Mouse (Mus musculus) testis, adult 2 months (tissue): ENCODE data around the gene Ltbp4.

Source experiments
- CTCF ChIP-seq: fragments of 200-500 bp; IDR thresholded peaks from 2 replicates; pipeline ENCODE4 v1.5.1; 2012; ENCODE audit warnings: low read depth, mild to moderate bottlenecking, inconsistent platforms, low read length, moderate library complexity; ENCODE audit not compliant: control insufficient read depth, insufficient read depth, insufficient replicate concordance
- POLR2A ChIP-seq: fragments of 200-500 bp; IDR thresholded peaks from 2 replicates; pipeline ENCODE4 v1.6.1; 2012; ENCODE audit warnings: low read depth, mild to moderate bottlenecking, inconsistent platforms, low read length, moderate library complexity; ENCODE audit not compliant: control insufficient read depth

GRCm38 (mm10) chr7:27364379-27364778 lies 26.9 kb upstream of the Ltbp4 start:
- TF ChIP-seq CTCF, result no peak
- TF ChIP-seq POLR2A, result no peak
